Mouse (Mus musculus): ENCODE measurements around the gene Prr12. TPM values are rescaled to one million over a fixed set of nuclear protein-coding genes. Genes with fewer than 3 reads are reported as not detected.
A peak's percentile ranks its signal among the peaks of the same experiment; 100 is the strongest.
"Not testable (repeated sequence)": the region's sequence is repeated elsewhere in the genome, so short reads cannot be mapped to it uniquely, and the experiment has no call there.

Gene Prr12
- total RNA-seq, 2 experiments from 2014 or later, result 36.9 to 51.9 TPM

GRCm38 (mm10) chr7:45023711-45024110 lies 29.0 kb downstream of the Prr12 start:
- DNase-seq, result not testable (repeated sequence)

- no peak for DNase-seq
Observed at GRCm38 (mm10) chr7:45020225-45020624, 32.5 kb downstream of the Prr12 start.

GRCm38 (mm10) chr7:45019031-45019571 lies 33.6 kb downstream of the Prr12 start:
- DNase-seq, result peak; percentile 67

- DNase-seq, result peak; percentile 92
Observed at GRCm38 (mm10) chr7:45017242-45018061, 35.2 kb downstream of the Prr12 start, which contains the start of gene Rras. Rras (plus strand) TSS chr7:45017961.

- DNase-seq, result no peak
Observed at GRCm38 (mm10) chr7:45016761-45017160, 35.9 kb downstream of the Prr12 start.

- DNase-seq, result peak; percentile 99
Observed at GRCm38 (mm10) chr7:45015957-45016612, 36.6 kb downstream of the Prr12 start, which contains the start of gene Scaf1. Scaf1 (minus strand) TSS chr7:45016363.

- no peak for DNase-seq
Observed at GRCm38 (mm10) chr7:45015344-45015956, 37.2 kb downstream of the Prr12 start.

GRCm38 (mm10) chr7:45014096-45014451 lies 38.6 kb downstream of the Prr12 start:
- DNase-seq, result no peak

GRCm38 (mm10) chr7:45013366-45014095 lies 39.1 kb downstream of the Prr12 start:
- no peak for DNase-seq

- no peak for DNase-seq
Observed at GRCm38 (mm10) chr7:45012824-45013223, 39.9 kb downstream of the Prr12 start.

GRCm38 (mm10) chr7:45012011-45012410 lies 40.7 kb downstream of the Prr12 start:
- DNase-seq, result no peak

GRCm38 (mm10) chr7:45008411-45008810 lies 44.3 kb downstream of the Prr12 start:
- DNase-seq, result no peak

- DNase-seq, result no peak
Observed at GRCm38 (mm10) chr7:45007846-45008245, 44.8 kb downstream of the Prr12 start.

GRCm38 (mm10) chr7:45007141-45007540 lies 45.5 kb downstream of the Prr12 start:
- DNase-seq, result no peak

GRCm38 (mm10) chr7:45006503-45006902 lies 46.2 kb downstream of the Prr12 start:
- no peak for DNase-seq

- DNase-seq, result no peak
Observed at GRCm38 (mm10) chr7:45005321-45005992, 47.2 kb downstream of the Prr12 start.

- no peak for DNase-seq
Observed at GRCm38 (mm10) chr7:45004546-45004945, 48.1 kb downstream of the Prr12 start.

- DNase-seq, result peak; percentile 54
Observed at GRCm38 (mm10) chr7:45002440-45002839, 50.2 kb downstream of the Prr12 start.

- peak; percentile 46 for DNase-seq
Observed at GRCm38 (mm10) chr7:45000539-45001114, 52.1 kb downstream of the Prr12 start.

- DNase-seq, result no peak
Observed at GRCm38 (mm10) chr7:44999753-45000152, 52.9 kb downstream of the Prr12 start.

- peak; percentile 81 for DNase-seq
Observed at GRCm38 (mm10) chr7:44998501-44998955, 54.2 kb downstream of the Prr12 start, which contains the start of gene Bcl2l12. Bcl2l12 (minus strand) TSS chr7:44998712.

Measured in adrenal gland, postnatal 10 days (tissue).